Mouse (Mus musculus) ES-Bruce4 (cell line): ENCODE data around the gene Msh6. TPM values are rescaled to one million over a fixed set of nuclear protein-coding genes. Genes with fewer than 3 reads are reported as not detected.
"Not testable (repeated sequence)": the region's sequence is repeated elsewhere in the genome, so short reads cannot be mapped to it uniquely, and the experiment has no call there.

ENCODE experiments used
- H3K27ac ChIP-seq: 2 replicates; pipeline ENCODE4 v1.5.1; 2012; ENCODE audit warnings: low read length, inconsistent platforms; ENCODE audit not compliant: insufficient read depth
- H3K27me3 ChIP-seq: 2 replicates; pipeline ENCODE4 v1.6.1; 2012; ENCODE audit warnings: mild to moderate bottlenecking, low read length, inconsistent platforms; ENCODE audit not compliant: control insufficient read depth, poor library complexity, insufficient read depth, severe bottlenecking
- H3K36me3 ChIP-seq: 2 replicates; pipeline ENCODE4 v1.6.1; 2012; ENCODE audit warnings: inconsistent platforms, mild to moderate bottlenecking, low read length, moderate library complexity; ENCODE audit not compliant: control insufficient read depth, poor library complexity, insufficient read depth, severe bottlenecking
- H3K4me1 ChIP-seq: one replicate; pipeline ENCODE4 v1.8.1; 2011; ENCODE audit warnings: low read length; ENCODE audit not compliant: control insufficient read depth, insufficient read depth
- H3K4me3 ChIP-seq: 2 replicates; pipeline ENCODE4 v1.5.1; 2011; ENCODE audit warnings: low read depth, mild to moderate bottlenecking, low read length
- H3K9ac ChIP-seq: 2 replicates; pipeline ENCODE4 v1.6.1; 2012; ENCODE audit warnings: low read depth, mild to moderate bottlenecking, inconsistent platforms; ENCODE audit not compliant: poor library complexity, severe bottlenecking
- H3K9me3 ChIP-seq: replicated peaks from 2 replicates; pipeline ENCODE4 v1.6.1; 2012; ENCODE audit warnings: mild to moderate bottlenecking, low read length, inconsistent platforms; ENCODE audit not compliant: control insufficient read depth, poor library complexity, insufficient read depth, severe bottlenecking
- CTCF ChIP-seq: IDR thresholded peaks from one replicate; pipeline ENCODE4 v1.8.1; 2011; ENCODE audit warnings: low read depth, low read length
- EP300 ChIP-seq: IDR thresholded peaks from 2 replicates; pipeline ENCODE4 v1.6.1; 2011; ENCODE audit warnings: low read depth, low read length; ENCODE audit not compliant: insufficient read depth
- POLR2A ChIP-seq: IDR thresholded peaks from one replicate; pipeline ENCODE4 v1.8.1; 2011; ENCODE audit warnings: low read length; ENCODE audit not compliant: insufficient read depth
- polyA plus RNA-seq: library from polyadenylated mRNA; stranded (reverse); fragments of >200 nt; gene quantifications from 2 replicates; pipeline ENCODE4 v1.2.4, GENCODE M21; 2011; ENCODE audit warnings: low read depth; ENCODE audit not compliant: missing spikeins, insufficient read depth, insufficient read length

The Msh6 gene
- polyA plus RNA-seq, 1 experiment, result 421 TPM

- TF ChIP-seq CTCF, result no peak
- TF ChIP-seq EP300, result no peak
- peak overlapping the region; percentile 99 for H3K27ac ChIP-seq
These were observed 2.0 kb upstream of the Msh6 start for GRCm38 (mm10) chr17:87972856-87973255.

GRCm38 (mm10) chr17:87973261-87974167 lies 1.3 kb upstream of the Msh6 start:
- no peak for TF ChIP-seq POLR2A
- TF ChIP-seq EP300, result peak; percentile 94
- no peaks in the 10 kb centered on the region for H3K27me3 ChIP-seq
- H3K4me3 ChIP-seq, result peak overlapping the region; percentile 87
- peaks cover 4% of the 10 kb centered on the region for H3K4me1 ChIP-seq
- H3K9me3 ChIP-seq, result no peaks in the 10 kb centered on the region
- peak overlapping the region; percentile 96 for H3K9ac ChIP-seq
- peaks cover 22% of the 10 kb centered on the region for H3K36me3 ChIP-seq
- peak overlapping the region; percentile 99 for H3K27ac ChIP-seq

More at GRCm38 (mm10) chr17:87972856-87973255, 2.0 kb upstream of the Msh6 start:
- no peaks in the 10 kb centered on the region; the same call in 1 of the 2 replicates for H3K9me3 ChIP-seq
- peaks cover 4% of the 10 kb centered on the region for H3K4me1 ChIP-seq
- peak overlapping the region; percentile 67 for H3K9ac ChIP-seq
- H3K4me3 ChIP-seq, result no peak overlapping the region
- H3K27me3 ChIP-seq, result no peaks in the 10 kb centered on the region
- H3K36me3 ChIP-seq, result peaks cover 15% of the 10 kb centered on the region

GRCm38 (mm10) chr17:87975229-87975853 lies 479 bp downstream of the Msh6 start:
- Histone ChIP-seq H3K36me3 (peaks cover 37% of the 10 kb centered on the region), H3K9me3 (no peaks in the 10 kb centered on the region), H3K9ac (peak overlapping the region; percentile 96), H3K4me3 (peak overlapping the region; percentile 88), H3K4me1 (peaks cover 4% of the 10 kb centered on the region), H3K27me3 (no peaks in the 10 kb centered on the region), H3K27ac (peak overlapping the region; percentile 75)
- TF ChIP-seq CTCF (no peak), POLR2A (no peak), EP300 (no peak)

GRCm38 (mm10) chr17:87976154-87976806 lies 1.4 kb downstream of the Msh6 start:
- no peaks in the 10 kb centered on the region for H3K27me3 ChIP-seq
- peaks cover 46% of the 10 kb centered on the region for H3K36me3 ChIP-seq
- TF ChIP-seq CTCF (no peak), EP300 (no peak), POLR2A (no peak)
- H3K9ac ChIP-seq, result peak overlapping the region; percentile 96
- H3K4me1 ChIP-seq, result peaks cover 4% of the 10 kb centered on the region
- peak overlapping the region; percentile 88 for H3K4me3 ChIP-seq
- no peaks in the 10 kb centered on the region for H3K9me3 ChIP-seq
- peak overlapping the region; percentile 75 for H3K27ac ChIP-seq

GRCm38 (mm10) chr17:87976927-87977326 lies 2.1 kb downstream of the Msh6 start:
- H3K4me1 ChIP-seq, H3K27me3 ChIP-seq, H3K9me3 ChIP-seq: not testable (repeated sequence)
- Histone ChIP-seq H3K9ac (peak overlapping the region; percentile 96), H3K36me3 (peaks cover 53% of the 10 kb centered on the region), H3K27ac (peak overlapping the region; percentile 13; the same call in 1 of the 2 replicates), H3K4me3 (peak overlapping the region; percentile 71)

- not testable (repeated sequence) for H3K9ac ChIP-seq
- peaks cover 80% of the 10 kb centered on the region for H3K36me3 ChIP-seq
These were observed 4.8 kb downstream of the Msh6 start for GRCm38 (mm10) chr17:87979696-87980095.

More at GRCm38 (mm10) chr17:87979696-87980095, 4.8 kb downstream of the Msh6 start:
- H3K27ac ChIP-seq, H3K27me3 ChIP-seq, H3K4me3 ChIP-seq, H3K4me1 ChIP-seq, H3K9me3 ChIP-seq: not testable (repeated sequence)
